Mouse (Mus musculus): ENCODE measurements at regions not wholly inside any gene's neighbourhood (a gene's known extent, or its start where the extent isn't known, plus 50 kb on each side); places are given as distances from the start of the nearest gene placed in this dataset.

- TF ChIP-seq CTCF (IDR thresholded peaks at IDR 0.05; ENCODE audit: control insufficient read depth, insufficient read depth, insufficient read length) (no peak), CEBPB (IDR thresholded peaks at IDR 0.05; ENCODE audit: low read depth) (no peak), USF1 (IDR thresholded peaks at IDR 0.05; ENCODE audit: low read depth) (no peak), MYOG (IDR thresholded peaks at IDR 0.05; ENCODE audit: control insufficient read depth, extremely low read depth, insufficient read length) (no peak), MYOD1 (IDR thresholded peaks at IDR 0.05; ENCODE audit: control insufficient read depth, insufficient read length, low read depth) (no peak)
Observed at GRCm38 (mm10) chr7:124549038-124549437, 566.4 kb downstream of the Hs3st4 start.

Data from C2C12 (cell line).